Mouse (Mus musculus): ENCODE results near the gene Ush2a. TPM values are rescaled to one million over a fixed set of nuclear protein-coding genes. Genes with fewer than 3 reads are reported as not detected.

The Ush2a gene
- polyA plus RNA-seq, 1 experiment from 2014 or later = 0.09 TPM

DNA sequence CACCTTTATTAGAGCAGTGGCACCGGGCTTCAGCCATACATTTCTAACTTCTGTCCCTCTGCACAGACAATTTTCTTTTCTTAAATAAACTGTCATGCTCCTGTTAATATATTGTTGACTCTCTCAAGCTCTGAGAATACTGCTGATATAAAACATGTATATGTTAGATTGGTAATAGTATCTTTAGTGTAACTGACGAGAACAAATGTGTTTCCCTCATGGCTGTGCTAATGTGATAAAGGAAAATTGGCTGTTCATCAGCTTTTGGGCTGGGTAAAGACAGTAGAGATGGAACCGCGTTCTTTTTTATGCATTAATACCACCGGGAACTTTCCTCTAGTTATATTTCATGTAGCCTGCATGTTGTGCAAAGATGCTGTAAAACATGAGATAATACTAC is 54.8 kb downstream of the Ush2a start:
- no peaks in the 10 kb centered on the region for H3K4me1 ChIP-seq
- H3K27ac ChIP-seq (replicated peaks) = no peak overlapping the region
- H3K4me3 ChIP-seq = no peak overlapping the region
- H3K36me3 ChIP-seq (replicated peaks) = no peaks in the 10 kb centered on the region
- no peak for DNase-seq (ENCODE audit: low spot score)
- WGBS = 93% methylated on average over 5 of the region's 5 CpGs
- H3K9me3 ChIP-seq = no peaks in the 10 kb centered on the region
- H3K27me3 ChIP-seq (replicated peaks; ENCODE audit: low read depth, poor library complexity, severe bottlenecking) = no peaks in the 10 kb centered on the region

DNA sequence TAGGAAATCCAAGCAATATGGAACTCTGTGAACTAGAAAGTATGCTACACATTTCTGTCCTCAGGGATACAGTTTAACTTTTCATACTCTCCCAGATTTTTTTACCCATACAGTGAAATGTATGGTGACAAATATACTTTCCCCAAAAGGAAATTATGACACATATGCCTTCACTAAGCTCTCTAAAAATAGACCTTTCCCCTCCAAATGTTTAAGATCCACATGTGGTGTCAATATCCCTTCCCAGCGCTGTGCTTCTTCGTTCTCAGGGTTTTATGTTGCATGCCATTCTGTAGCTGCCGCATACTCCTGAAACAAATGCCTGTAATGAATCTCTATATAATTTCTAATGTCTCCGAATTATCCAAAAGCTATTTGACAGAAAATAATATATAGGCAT is 58.4 kb downstream of the Ush2a start:
- H3K36me3 ChIP-seq (replicated peaks) = no peaks in the 10 kb centered on the region
- no peaks in the 10 kb centered on the region for H3K9me3 ChIP-seq
- H3K27ac ChIP-seq (replicated peaks) = no peak overlapping the region
- no peak overlapping the region for H3K4me3 ChIP-seq
- DNase-seq (ENCODE audit: low spot score) = no peak
- no peaks in the 10 kb centered on the region for H3K27me3 ChIP-seq (replicated peaks; ENCODE audit: low read depth, poor library complexity, severe bottlenecking)
- H3K4me1 ChIP-seq = no peaks in the 10 kb centered on the region
- 67% methylated on average over 4 of the region's 4 CpGs for WGBS

DNA sequence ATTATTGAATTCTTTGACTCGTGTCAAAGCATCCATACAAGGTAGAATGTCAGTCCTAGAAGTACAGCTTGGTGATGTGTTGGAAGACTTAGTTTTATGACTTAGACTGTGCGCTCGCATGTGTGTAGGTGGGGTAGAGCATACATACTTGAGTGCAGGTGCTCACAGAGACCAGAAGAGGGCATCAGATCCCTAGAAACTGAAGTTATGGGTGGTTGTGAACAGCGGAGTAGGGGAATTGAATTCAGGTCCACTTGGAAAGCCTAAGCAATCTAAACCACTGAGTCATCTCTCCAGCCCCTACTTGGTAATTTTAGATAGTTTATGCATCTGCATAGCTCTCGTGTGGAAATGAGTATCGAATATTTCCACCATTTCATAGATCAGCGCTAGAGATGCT is 59.7 kb downstream of the Ush2a start:
- DNase-seq (ENCODE audit: low spot score) = no peak
- Histone ChIP-seq H3K27me3 (replicated peaks; ENCODE audit: low read depth, poor library complexity, severe bottlenecking) (no peaks in the 10 kb centered on the region), H3K4me1 (no peaks in the 10 kb centered on the region), H3K9me3 (no peaks in the 10 kb centered on the region), H3K4me3 (no peak overlapping the region), H3K36me3 (replicated peaks) (no peaks in the 10 kb centered on the region), H3K27ac (replicated peaks) (no peak overlapping the region)
- WGBS = 85% methylated on average over 7 of the region's 7 CpGs

DNA sequence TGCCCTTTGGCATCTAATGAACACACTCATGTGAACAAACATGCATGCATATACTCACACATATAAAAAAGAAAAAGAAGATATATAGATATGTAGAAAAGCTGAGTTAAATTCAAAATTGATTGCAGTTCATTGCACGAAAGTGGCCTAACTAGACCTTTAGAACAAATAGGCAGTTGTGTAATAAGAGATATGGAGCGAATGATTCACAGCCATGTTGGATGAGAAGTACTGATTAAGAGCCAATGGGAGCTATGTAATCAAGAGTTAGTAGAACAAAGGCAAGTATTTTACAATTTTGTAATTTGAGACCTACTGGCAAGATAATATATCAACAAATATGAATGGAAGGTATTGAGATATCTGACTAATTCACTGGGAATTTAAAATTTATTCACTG is 68.6 kb downstream of the Ush2a start:
- no peaks in the 10 kb centered on the region for H3K9me3 ChIP-seq
- DNase-seq (ENCODE audit: low spot score) = no peak
- H3K27me3 ChIP-seq (replicated peaks; ENCODE audit: low read depth, poor library complexity, severe bottlenecking) = no peaks in the 10 kb centered on the region
- peaks cover 8% of the 10 kb centered on the region for H3K4me1 ChIP-seq
- no peaks in the 10 kb centered on the region for H3K36me3 ChIP-seq (replicated peaks)
- no peak overlapping the region for H3K4me3 ChIP-seq
- WGBS = 93% methylated on average over 2 of the region's 2 CpGs
- H3K27ac ChIP-seq (replicated peaks) = no peak overlapping the region

DNA sequence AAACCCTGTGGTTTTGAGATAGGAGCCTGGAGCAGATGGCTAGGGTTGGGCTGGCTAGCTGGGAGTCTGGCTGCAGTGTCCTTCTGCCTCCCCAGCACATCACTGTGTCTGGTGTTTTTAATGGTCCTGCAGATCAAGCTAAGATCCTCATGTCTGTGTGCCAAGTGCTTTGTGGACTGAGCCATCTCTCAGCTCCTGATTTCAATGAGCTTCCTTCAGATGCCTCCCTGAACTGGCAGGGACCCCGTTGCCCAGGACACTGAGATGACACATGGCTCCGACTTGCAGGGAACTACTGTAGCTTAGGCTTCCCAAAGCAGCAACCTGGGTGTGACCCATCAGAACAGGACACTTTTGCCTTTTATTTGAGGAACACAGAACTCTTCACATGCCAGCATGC is 72.1 kb downstream of the Ush2a start:
- Histone ChIP-seq H3K27ac (replicated peaks) (no peak overlapping the region), H3K4me1 (peaks cover 8% of the 10 kb centered on the region), H3K4me3 (no peak overlapping the region), H3K36me3 (replicated peaks) (no peaks in the 10 kb centered on the region), H3K9me3 (no peaks in the 10 kb centered on the region), H3K27me3 (replicated peaks; ENCODE audit: low read depth, poor library complexity, severe bottlenecking) (no peaks in the 10 kb centered on the region)
- WGBS = 84% methylated on average over 2 of the region's 2 CpGs
- DNase-seq (ENCODE audit: low spot score) = no peak

DNA sequence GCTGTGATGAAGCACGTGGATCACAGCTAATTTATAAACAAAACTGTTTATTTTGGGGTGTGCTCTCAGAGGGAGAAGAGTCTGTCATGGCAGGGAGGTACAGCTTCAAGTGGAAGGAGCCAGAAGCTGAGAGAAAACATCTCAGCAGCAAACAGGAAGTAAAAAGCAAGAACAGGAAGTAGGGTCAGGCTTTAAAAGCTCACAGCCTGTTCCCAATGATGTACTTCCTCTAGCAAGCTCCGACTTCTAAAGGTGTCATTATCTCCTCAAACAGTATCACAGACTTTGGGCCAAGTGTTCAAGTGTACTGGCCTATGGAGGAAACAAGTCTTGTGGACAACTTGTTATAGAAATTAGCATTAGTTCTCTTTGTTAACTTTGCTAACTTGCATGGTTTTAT is 85.9 kb downstream of the Ush2a start:
- Histone ChIP-seq H3K27ac (replicated peaks) (no peak overlapping the region), H3K4me3 (no peak overlapping the region), H3K27me3 (replicated peaks; ENCODE audit: low read depth, poor library complexity, severe bottlenecking) (no peaks in the 10 kb centered on the region), H3K4me1 (no peaks in the 10 kb centered on the region), H3K9me3 (no peaks in the 10 kb centered on the region), H3K36me3 (replicated peaks) (no peaks in the 10 kb centered on the region)
- no peak for DNase-seq (ENCODE audit: low spot score)
- 58% methylated on average over 2 of the region's 2 CpGs for WGBS

DNA sequence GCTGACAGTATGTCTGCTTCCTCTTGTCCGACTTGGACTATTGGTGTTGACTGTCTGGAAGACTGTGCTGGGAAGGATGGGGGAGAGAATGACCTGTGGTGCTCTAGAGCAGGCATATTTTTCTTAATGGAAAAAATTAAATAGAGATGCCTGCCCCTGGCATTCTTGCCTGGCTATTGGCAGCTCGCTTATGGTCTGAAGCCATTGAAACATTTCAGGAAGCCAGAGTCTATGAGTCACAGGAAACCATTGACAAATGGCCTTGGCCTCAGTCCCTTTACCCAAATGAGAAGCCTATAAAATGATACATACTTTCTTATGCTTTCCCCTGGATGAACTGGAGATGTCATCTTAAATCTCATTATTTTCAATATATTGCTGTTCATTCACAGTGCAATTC is 92.9 kb downstream of the Ush2a start:
- Histone ChIP-seq H3K4me1 (no peaks in the 10 kb centered on the region), H3K27ac (replicated peaks) (no peak overlapping the region), H3K27me3 (replicated peaks; ENCODE audit: low read depth, poor library complexity, severe bottlenecking) (no peaks in the 10 kb centered on the region), H3K36me3 (replicated peaks) (no peaks in the 10 kb centered on the region), H3K4me3 (no peak overlapping the region), H3K9me3 (no peaks in the 10 kb centered on the region)
- WGBS = 93% methylated on average over 2 of the region's 2 CpGs
- no peak for DNase-seq (ENCODE audit: low spot score)

DNA sequence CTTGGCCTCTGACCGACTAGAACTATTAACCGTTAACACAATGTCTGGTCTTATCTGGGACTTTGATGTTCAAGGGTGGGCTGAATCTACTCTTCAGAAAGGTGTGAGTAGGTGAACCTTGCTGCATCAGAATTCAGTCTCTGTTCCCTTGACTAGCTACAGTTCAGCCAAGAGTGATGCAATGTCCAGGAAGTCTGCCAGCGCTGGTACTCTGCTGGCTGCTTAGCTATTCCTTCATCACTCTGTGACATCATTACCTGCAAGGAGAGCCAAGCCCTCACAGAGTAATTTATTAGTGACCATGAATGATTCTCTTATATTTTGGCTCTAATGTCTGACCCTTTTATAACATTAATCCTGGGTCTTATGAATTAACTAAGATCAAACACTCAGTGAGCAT is 101.7 kb downstream of the Ush2a start:
- H3K9me3 ChIP-seq = no peaks in the 10 kb centered on the region
- H3K4me3 ChIP-seq = no peak overlapping the region
- H3K27ac ChIP-seq (replicated peaks) = no peak overlapping the region
- 96% methylated on average over 3 of the region's 3 CpGs for WGBS
- no peaks in the 10 kb centered on the region for H3K27me3 ChIP-seq (replicated peaks; ENCODE audit: low read depth, poor library complexity, severe bottlenecking)
- no peak for DNase-seq (ENCODE audit: low spot score)
- H3K36me3 ChIP-seq (replicated peaks) = no peaks in the 10 kb centered on the region
- H3K4me1 ChIP-seq = no peaks in the 10 kb centered on the region

DNA sequence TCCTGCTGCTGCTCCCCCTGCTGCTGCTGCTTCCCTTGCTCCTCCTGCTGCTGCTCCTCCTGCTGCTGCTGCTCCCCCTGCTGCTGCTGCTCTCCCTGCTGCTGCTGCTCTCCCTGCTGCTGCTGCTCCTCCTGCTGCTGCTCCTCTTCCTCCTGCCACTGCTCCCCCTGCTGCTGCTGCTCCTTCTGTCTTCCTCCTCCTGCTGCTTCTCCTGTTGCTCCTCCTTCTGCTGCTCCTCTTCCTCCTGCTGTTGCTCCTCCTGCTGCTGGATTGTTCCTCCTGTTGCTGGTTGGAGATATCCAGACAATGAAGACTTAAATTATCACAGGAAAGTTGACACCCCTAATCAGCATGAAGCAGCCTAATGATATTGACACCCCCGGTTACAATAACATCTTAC is 123.4 kb downstream of the Ush2a start:
- H3K4me1 ChIP-seq = peaks cover 7% of the 10 kb centered on the region
- 0 out of 2 replicates have a peak, but pooled peaks cover 4% of the 10 kb centered on the region for H3K27me3 ChIP-seq (replicated peaks; ENCODE audit: low read depth, poor library complexity, severe bottlenecking)
- no peaks in the 10 kb centered on the region for H3K9me3 ChIP-seq
- H3K4me3 ChIP-seq = no peak overlapping the region
- no peak overlapping the region; the same call in 1 of the 2 replicates for H3K27ac ChIP-seq (replicated peaks)
- 84% methylated on average over 1 of the region's 1 CpGs for WGBS
- no peaks in the 10 kb centered on the region for H3K36me3 ChIP-seq (replicated peaks)
- no peak for DNase-seq (ENCODE audit: low spot score)

DNA sequence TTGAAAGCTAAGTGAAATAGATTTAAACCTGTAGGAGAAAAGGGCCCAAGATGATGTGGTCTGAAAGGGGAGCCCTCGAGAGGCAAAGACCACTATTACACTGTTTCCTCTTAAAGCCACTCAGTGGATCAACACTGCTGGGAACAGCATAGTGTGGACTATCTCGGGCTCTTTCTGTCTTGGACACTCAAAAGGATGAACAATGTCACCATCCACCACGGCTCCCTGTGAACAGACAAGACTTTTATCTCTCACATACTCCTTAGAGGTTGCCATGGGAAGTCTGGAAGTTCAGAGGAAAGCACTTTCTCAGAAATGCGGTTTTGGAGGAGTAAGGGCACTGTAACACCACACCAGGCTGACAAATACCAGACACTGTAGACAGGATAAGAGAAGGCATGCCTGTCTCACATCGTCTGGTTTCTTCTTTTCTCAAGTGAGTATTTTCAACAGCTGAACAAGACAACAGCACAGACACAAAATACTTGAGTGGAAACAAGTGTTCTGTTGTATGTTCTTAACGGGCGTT is 124.0 kb downstream of the Ush2a start:
- H3K9me3 ChIP-seq = no peaks in the 10 kb centered on the region
- H3K27ac ChIP-seq (replicated peaks) = no peak overlapping the region
- peaks cover 7% of the 10 kb centered on the region for H3K4me1 ChIP-seq
- no peaks in the 10 kb centered on the region for H3K36me3 ChIP-seq (replicated peaks)
- H3K27me3 ChIP-seq (replicated peaks; ENCODE audit: low read depth, poor library complexity, severe bottlenecking) = 0 out of 2 replicates have a peak, but pooled peaks cover 4% of the 10 kb centered on the region
- WGBS = 75% methylated on average over 7 of the region's 7 CpGs
- H3K4me3 ChIP-seq = no peak overlapping the region
- no peak for DNase-seq (ENCODE audit: low spot score)

DNA sequence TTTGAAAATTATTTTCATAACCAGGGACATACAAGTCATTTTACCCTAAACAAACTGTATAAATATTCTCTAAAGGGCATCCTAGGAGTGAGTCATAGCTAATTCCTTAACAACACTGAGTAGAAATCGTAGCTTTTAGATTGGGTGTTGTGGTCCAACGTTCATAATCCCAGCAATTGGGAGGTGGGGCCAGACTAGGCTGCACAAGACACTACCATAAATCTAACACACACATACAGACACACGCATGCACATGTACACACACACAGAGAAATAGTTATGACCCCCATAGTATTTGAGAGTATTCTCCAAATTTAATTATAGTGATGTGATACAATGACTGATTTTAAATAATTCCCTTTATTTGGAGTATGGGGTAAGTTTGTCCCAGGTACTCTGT is 125.5 kb downstream of the Ush2a start:
- peaks cover 7% of the 10 kb centered on the region for H3K4me1 ChIP-seq
- H3K4me3 ChIP-seq = no peak overlapping the region
- 0 out of 2 replicates have a peak, but pooled peaks cover 4% of the 10 kb centered on the region for H3K27me3 ChIP-seq (replicated peaks; ENCODE audit: low read depth, poor library complexity, severe bottlenecking)
- WGBS = 86% methylated on average over 3 of the region's 3 CpGs
- H3K27ac ChIP-seq (replicated peaks) = no peak overlapping the region
- H3K36me3 ChIP-seq (replicated peaks) = no peaks in the 10 kb centered on the region
- no peaks in the 10 kb centered on the region for H3K9me3 ChIP-seq
- DNase-seq (ENCODE audit: low spot score) = no peak

DNA sequence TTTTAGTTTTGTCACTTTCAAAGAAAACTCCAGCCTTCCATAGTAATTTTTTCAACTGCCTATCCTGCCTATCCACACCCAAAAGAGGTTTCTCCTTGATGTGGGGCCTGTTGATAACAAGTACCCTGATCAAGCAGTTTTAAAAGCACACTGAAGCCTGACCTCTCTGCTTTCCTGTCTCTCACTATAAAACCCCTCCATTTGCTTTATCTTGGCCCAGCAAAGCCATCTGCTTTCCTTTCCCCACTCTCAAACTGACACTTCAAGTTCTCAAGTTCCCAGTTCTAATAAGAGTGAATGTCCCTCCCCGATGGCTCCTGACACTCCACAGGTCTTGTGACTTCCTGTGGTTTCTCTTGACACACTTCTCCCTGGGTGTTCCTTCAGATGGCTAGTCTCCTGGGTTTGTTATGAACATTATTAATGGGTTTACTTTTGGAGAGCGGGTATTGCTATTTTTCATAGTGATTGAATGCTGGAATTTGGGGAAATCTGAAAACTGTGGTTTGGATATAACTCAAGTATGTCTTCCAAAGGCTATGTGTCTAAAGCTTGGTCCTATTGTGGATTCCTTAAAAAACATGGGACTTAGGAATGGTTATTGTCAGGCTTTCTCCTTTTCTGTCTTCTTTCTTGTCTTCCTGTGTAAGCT is 126.1 kb downstream of the Ush2a start:
- peak; percentile 10 for DNase-seq (ENCODE audit: low spot score)
- 79% methylated on average over 2 of the region's 2 CpGs for WGBS
- H3K9me3 ChIP-seq = no peaks in the 10 kb centered on the region
- no peaks in the 10 kb centered on the region for H3K36me3 ChIP-seq (replicated peaks)
- no peak overlapping the region for H3K27ac ChIP-seq (replicated peaks)
- no peak overlapping the region for H3K4me3 ChIP-seq
- H3K4me1 ChIP-seq = peaks cover 7% of the 10 kb centered on the region
- 0 out of 2 replicates have a peak, but pooled peaks cover 4% of the 10 kb centered on the region for H3K27me3 ChIP-seq (replicated peaks; ENCODE audit: low read depth, poor library complexity, severe bottlenecking)

DNA sequence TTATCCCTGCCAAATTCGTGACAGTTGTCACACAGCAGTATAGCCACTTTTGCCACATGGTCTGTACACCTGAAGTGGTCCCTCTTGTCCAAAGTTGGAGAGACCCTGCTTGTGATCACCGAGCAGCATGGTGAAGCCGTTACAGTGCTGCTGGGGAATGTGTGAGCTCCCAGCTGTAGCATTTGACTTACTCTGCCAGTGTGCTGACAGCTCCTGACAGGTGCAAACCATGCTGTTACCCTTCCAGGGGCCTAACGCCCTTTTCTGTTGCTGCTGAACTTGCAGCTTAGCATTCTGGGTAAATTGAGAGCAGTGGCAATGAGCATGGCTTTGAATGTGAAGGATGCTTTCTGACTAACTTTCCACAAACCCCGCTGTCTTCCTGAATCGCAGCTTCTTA is 128.3 kb downstream of the Ush2a start:
- 73% methylated on average over 6 of the region's 6 CpGs for WGBS
- DNase-seq (ENCODE audit: low spot score) = no peak
- Histone ChIP-seq H3K27ac (replicated peaks) (no peak overlapping the region), H3K4me1 (peaks cover 2% of the 10 kb centered on the region), H3K9me3 (no peaks in the 10 kb centered on the region), H3K4me3 (no peak overlapping the region), H3K36me3 (replicated peaks) (no peaks in the 10 kb centered on the region), H3K27me3 (replicated peaks; ENCODE audit: low read depth, poor library complexity, severe bottlenecking) (0 out of 2 replicates have a peak, but pooled peaks cover 2% of the 10 kb centered on the region)

Data from embryonic facial prominence, embryonic 10.5 days (tissue).